ENCODE assay signal across 8 mouse cellular contexts in the genomic region with DNA sequence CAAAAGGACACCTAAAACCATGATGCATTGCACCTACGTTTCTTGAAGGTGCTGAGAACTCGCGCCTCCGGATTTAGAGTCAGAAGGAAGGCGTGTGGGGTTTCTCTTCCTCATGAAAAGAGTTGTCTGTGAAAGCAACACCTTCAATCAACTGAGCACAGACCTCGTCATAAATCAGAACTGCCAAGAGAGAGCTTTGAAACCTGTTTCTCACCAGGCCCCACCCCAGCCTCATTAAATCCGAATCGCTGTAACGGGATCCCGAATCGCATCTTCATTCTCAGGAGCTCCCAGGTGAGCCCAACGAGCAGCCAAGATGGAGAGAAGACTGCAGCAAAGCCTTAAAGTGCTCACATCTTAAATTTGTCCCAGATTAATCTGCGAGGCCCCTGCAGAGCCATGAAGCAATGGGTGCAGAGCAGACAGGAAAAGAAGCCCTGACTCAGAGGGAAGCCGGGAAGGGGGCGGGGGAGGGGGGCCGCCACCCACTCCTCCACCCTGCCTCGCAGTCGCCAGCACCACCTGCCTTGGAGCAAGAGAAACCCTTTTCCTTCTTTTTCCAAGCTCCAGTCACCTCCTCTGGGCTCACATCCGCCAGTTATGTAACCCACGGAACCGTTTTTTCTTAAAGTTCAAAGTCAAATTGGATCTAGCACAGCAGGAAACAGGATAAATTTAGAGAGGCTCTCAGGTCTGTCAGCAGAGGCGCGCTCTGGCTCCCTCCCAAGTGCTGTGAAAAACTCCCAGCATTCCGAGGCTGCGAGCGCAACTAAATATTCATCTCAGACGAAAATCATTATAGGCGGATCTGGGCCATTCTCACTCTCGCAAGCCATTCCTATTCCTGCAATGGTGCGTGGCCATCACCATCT. TPM values are rescaled to one million over a fixed set of nuclear protein-coding genes. Genes with fewer than 3 reads are reported as not detected.
A peak's percentile ranks its signal among the peaks of the same experiment; 100 is the strongest.
DNase-seq lines count a peak whose midpoint lies in the region; ATAC-seq lines count a peak whose summit lies in the region.

No protein-coding gene starts in this region.

- H3K36me3 ChIP-seq in hindbrain, embryonic 15.5 days: no peaks in the 10 kb centered on the region
- no peaks in the 10 kb centered on the region for H3K36me3 ChIP-seq in lung, embryonic 16.5 days (ENCODE audit: control insufficient read depth, insufficient read depth, low read length)

- H3K4me1 ChIP-seq in hindbrain, embryonic 15.5 days (replicated peaks): peaks cover 23% of the 10 kb centered on the region
- peaks cover 16% of the 10 kb centered on the region for H3K4me1 ChIP-seq in lung, embryonic 16.5 days (replicated peaks; ENCODE audit: control insufficient read depth, insufficient read depth, low read length)

- H3K4me2 ChIP-seq in hindbrain, embryonic 15.5 days: peak overlapping the region; percentile 61
- peak overlapping the region; percentile 69 for H3K4me2 ChIP-seq in lung, embryonic 16.5 days (ENCODE audit: low read depth, low read length)

- H3K9me3 ChIP-seq in hindbrain, embryonic 15.5 days: no peaks in the 10 kb centered on the region
- no peaks in the 10 kb centered on the region for H3K9me3 ChIP-seq in lung, embryonic 16.5 days (ENCODE audit: control insufficient read depth, low read length)

- peak overlapping the region; percentile 1; the same call in 1 of the 2 replicates for H3K9ac ChIP-seq in hindbrain, embryonic 15.5 days
- H3K9ac ChIP-seq in lung, embryonic 16.5 days (ENCODE audit: low read length): peak overlapping the region; percentile 46

- H3K27ac ChIP-seq in hindbrain, embryonic 15.5 days (replicated peaks): no peak overlapping the region
- H3K27ac ChIP-seq in lung, embryonic 16.5 days (ENCODE audit: low read length): no peak overlapping the region

- peak; percentile 49; the same call in 1 of the 2 replicates for ATAC-seq in hindbrain, embryonic 15.5 days (ENCODE audit: low FRiP score, low read depth)
- peak; percentile 41; the same call in 1 of the 2 replicates for ATAC-seq in lung, embryonic 16.5 days (ENCODE audit: low read depth)

- WGBS in hindbrain, embryonic 15.5 days: 2% methylated on average over 30 of the region's 30 CpGs
- WGBS in lung, embryonic 16.5 days: 1% methylated on average over 30 of the region's 30 CpGs

- peak; percentile 56 for DNase-seq in NIH3T3 (ENCODE audit: low read depth)
- DNase-seq in cerebellum, postnatal 25 days: peak; percentile 81 to 84
- peak; percentile 40 for DNase-seq in gastrocnemius, adult 18-20 months (ENCODE audit: low spot score)
- peak; percentile 62 to 71 for DNase-seq in layer of hippocampus, postnatal 25 days (ENCODE audit: extremely low spot score in 1 of 2, low spot score in 1 of 2)
- peak; percentile 88 to 92 for DNase-seq in right cerebral cortex, postnatal 10 days (ENCODE audit: low spot score in 2 of 2)
- DNase-seq in c-Kit-positive CD71-positive TER-119-positive erythroid progenitor cells, embryonic 14.5 days (ENCODE audit: low spot score): no peak

- H3K27me3 ChIP-seq in hindbrain, embryonic 15.5 days: peaks cover 28% of the 10 kb centered on the region
- H3K27me3 ChIP-seq in lung, embryonic 16.5 days (ENCODE audit: control insufficient read depth, insufficient read depth, low read depth, low read length): peaks cover 39% of the 10 kb centered on the region

- peak overlapping the region; percentile 32 for H3K4me3 ChIP-seq in hindbrain, embryonic 15.5 days
- H3K4me3 ChIP-seq in lung, embryonic 16.5 days (ENCODE audit: low read length): peak overlapping the region; percentile 42

RNA-seq across cellular contexts. Expression of a gene that starts 51.7 kb away (rescaled TPM):
- 10 to 100 TPM; 42.4 to 46.5 TPM for total RNA-seq in gastrocnemius, adult 18-20 months (2021)
- 73.5 and 74.6 TPM in 2 replicates for polyA plus RNA-seq in hindbrain, embryonic 15.5 days (2015; fragmentation: Nextera tagmentation; extraction: Ambion mirVana)
- total RNA-seq in layer of hippocampus, postnatal 25 days (2021): 10 to 100 TPM; 80.5 to 85.3 TPM
- 86.6 and 89.2 TPM in 2 replicates for polyA plus RNA-seq in lung, embryonic 16.5 days (2015; fragmentation: Nextera tagmentation; extraction: Ambion mirVana)

RNA-seq across cellular contexts. Expression of a gene that starts 52.5 kb away (rescaled TPM):
- 1 to 10 TPM; 5.6 to 6.3 TPM for total RNA-seq in gastrocnemius, adult 18-20 months (2021)
- polyA plus RNA-seq in hindbrain, embryonic 15.5 days (2015; fragmentation: Nextera tagmentation; extraction: Ambion mirVana): 7.1 and 7.3 TPM in 2 replicates
- 10 to 100 TPM; 42.3 to 43.9 TPM for total RNA-seq in layer of hippocampus, postnatal 25 days (2021)
- polyA plus RNA-seq in lung, embryonic 16.5 days (2015; fragmentation: Nextera tagmentation; extraction: Ambion mirVana): 5.0 and 5.1 TPM in 2 replicates

Comparison
In these comparisons a context has a peak if more than half of its experiments do, and no peak if none do; other contexts are left out.
1. RNA of a gene that starts 52.5 kb away (total RNA-seq): 42.3 to 43.9 TPM in layer of hippocampus, postnatal 25 days; 5.6 to 6.3 TPM in gastrocnemius, adult 18-20 months; every median in the first group is over 4 times any median in the second.